Mouse (Mus musculus) G1E (cell line): ENCODE results near the gene Dynlrb2.

Experiments used
- CTCF ChIP-seq: IDR thresholded peaks from 2 replicates; pipeline ENCODE4 v1.5.1; 2012; ENCODE audit warnings: low read depth, low read length, inconsistent platforms, mixed read lengths
- GATA1 ChIP-seq: IDR thresholded peaks from 2 replicates; pipeline ENCODE4 v1.6.1; 2012; ENCODE audit warnings: borderline replicate concordance, low read length, inconsistent platforms, mixed read lengths

GRCm38 (mm10) chr8:116509247-116509646 is 4.5 kb downstream of the Dynlrb2 start:
- no peak for TF ChIP-seq CTCF
- no peak for TF ChIP-seq GATA1
